Mouse (Mus musculus): ENCODE measurements around the gene Fv1. TPM values are rescaled to one million over a fixed set of nuclear protein-coding genes. Genes with fewer than 3 reads are reported as not detected.
"Not testable (repeated sequence)": the region's sequence is repeated elsewhere in the genome, so short reads cannot be mapped to it uniquely, and the experiment has no call there.

Fv1 gene
- 1.6 and 2.2 TPM in 2 replicates for polyA plus RNA-seq (2012; rRNA removed)
- polyA plus RNA-seq (2014; fragmentation: Nextera tagmentation; extraction: Ambion mirVana), result 1.5 and 1.6 TPM in 2 replicates

DNA sequence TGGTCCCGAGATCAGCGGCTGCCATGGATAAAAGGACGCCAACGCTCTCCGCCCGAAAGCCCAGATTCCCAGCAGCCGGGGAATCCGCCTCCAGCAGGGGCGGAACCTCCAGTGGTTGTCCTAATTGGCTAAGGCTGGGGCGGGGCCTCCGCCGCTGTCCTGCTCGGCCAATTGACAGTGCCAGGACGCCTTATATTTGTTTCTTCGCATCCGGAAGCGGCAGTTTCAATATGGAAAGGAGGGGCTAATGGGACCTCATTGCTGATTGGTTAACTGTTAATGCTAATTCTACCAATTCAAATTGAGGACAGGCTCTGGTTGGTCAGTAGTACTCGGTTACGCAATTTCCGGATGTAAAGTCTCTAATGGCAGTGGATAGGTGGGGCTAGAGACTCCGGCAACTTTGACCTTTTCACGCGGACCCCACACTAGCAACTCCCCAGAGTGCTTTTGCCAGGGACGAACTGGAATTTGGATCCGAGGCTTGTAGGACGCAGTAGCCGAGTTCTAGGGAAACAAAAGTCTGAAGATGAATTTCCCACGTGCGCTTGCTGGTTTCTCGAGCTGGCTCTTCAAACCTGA lies at the start of gene Fv1, which contains the start of gene Miip:
Fv1 (plus strand) TSS at position 530 of the 582 bp plus-strand sequence.
Miip (minus strand) TSS at position 367 of the 582 bp plus-strand sequence.
- H3K4me1 ChIP-seq (replicated peaks; ENCODE audit: control insufficient read depth in 2 of 2, insufficient read depth in 2 of 2, low read length in 1 of 2), result peaks cover 14 to 26% of the 10 kb centered on the region in 2 experiments
- H3K9me3 ChIP-seq (ENCODE audit: control insufficient read depth, low read length), result no peaks in the 10 kb centered on the region
- DNase-seq (ENCODE audit: low read depth in 3 of 3, low spot score in 3 of 3) (peak; percentile 95 to 99 (median 97)), ATAC-seq (ENCODE audit: insufficient read depth) (peak; percentile 97)
- no peaks in the 10 kb centered on the region for H3K27me3 ChIP-seq (ENCODE audit: control insufficient read depth, insufficient read depth, low read length)
- peak within 1 kb of the TSS; percentile 77 for H3K27ac ChIP-seq
- peaks cover 8% of the 10 kb centered on the region for H3K36me3 ChIP-seq (replicated peaks; ENCODE audit: control insufficient read depth, insufficient read depth, low read depth)
- H3K9ac ChIP-seq (replicated peaks), result peak within 1 kb of the TSS; percentile 93
- TF ChIP-seq EP300 (IDR thresholded peaks at IDR 0.05; ENCODE audit: low read depth) (no peak; the same call in 1 of the 2 replicates), CTCF (IDR thresholded peaks at IDR 0.05; ENCODE audit: low read depth) (peak; percentile 14; the same call in 1 of the 2 replicates)
- H3K4me2 ChIP-seq (ENCODE audit: low read depth), result peak within 1 kb of the TSS; percentile 96
- WGBS (ENCODE audit: insufficient replicate concordance), result 0% methylated on average over 27 of the region's 30 CpGs
- H3K4me3 ChIP-seq (ENCODE audit: insufficient read depth in 1 of 2, low read depth in 2 of 2, low read length in 2 of 2), result peak within 1 kb of the TSS; percentile 89 to 94

DNA sequence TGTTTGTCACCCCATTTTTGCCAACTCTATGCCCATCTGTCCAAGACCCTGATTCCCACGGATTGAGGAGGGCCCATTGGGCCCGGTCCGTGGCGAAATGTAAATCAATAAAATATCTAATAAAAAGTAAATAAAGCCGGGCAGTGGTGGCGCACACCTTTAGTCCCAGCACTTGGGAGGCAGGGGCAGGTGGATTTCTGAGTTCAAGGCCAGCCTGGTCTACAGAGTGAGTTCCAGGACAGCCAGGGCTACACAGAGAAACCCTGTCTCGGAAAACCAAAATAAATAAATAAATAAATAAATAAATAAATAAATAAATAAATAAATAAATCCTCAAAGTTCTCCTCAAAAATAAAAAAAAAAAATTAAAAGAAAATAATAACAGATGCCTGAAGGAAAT lies 49.1 kb upstream of the Fv1 start:
- not testable (repeated sequence) for H3K36me3 ChIP-seq (replicated peaks; ENCODE audit: control insufficient read depth, insufficient read depth, low read depth); H3K4me3 ChIP-seq (ENCODE audit: insufficient read depth in 1 of 2, low read depth in 2 of 2, low read length in 2 of 2); H3K27me3 ChIP-seq (ENCODE audit: control insufficient read depth, insufficient read depth, low read length); H3K9me3 ChIP-seq (ENCODE audit: control insufficient read depth, low read length); DNase-seq (ENCODE audit: low read depth in 3 of 3, low spot score in 3 of 3); ATAC-seq (ENCODE audit: insufficient read depth); H3K27ac ChIP-seq; H3K9ac ChIP-seq (replicated peaks); H3K4me2 ChIP-seq (ENCODE audit: low read depth); H3K4me1 ChIP-seq (replicated peaks; ENCODE audit: control insufficient read depth in 2 of 2, insufficient read depth in 2 of 2, low read length in 1 of 2)
- 63% methylated on average over 7 of the region's 7 CpGs for WGBS (ENCODE audit: insufficient replicate concordance)

DNA sequence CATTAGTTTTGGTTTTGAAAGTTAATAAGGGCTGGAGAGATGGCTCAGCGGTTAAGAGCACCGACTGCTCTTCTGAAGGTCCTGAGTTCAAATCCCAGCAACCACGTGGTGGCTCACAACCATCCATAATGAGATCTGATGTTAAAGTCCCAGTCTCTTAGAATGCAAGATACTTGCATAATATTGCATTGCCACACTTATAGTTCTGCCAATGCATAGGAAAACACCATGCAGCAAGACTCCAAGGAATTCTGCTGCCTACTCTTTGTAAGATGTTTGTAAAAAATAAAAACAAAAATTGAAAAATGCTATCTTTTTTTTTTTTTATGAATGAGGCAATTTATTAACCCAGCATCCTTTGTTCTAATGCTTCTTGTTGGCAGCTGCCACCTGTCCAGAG lies 47.4 kb upstream of the Fv1 start:
- H3K4me2 ChIP-seq (ENCODE audit: low read depth); H3K4me3 ChIP-seq (ENCODE audit: insufficient read depth in 1 of 2, low read depth in 2 of 2, low read length in 2 of 2); H3K27ac ChIP-seq; H3K27me3 ChIP-seq (ENCODE audit: control insufficient read depth, insufficient read depth, low read length); H3K9ac ChIP-seq (replicated peaks); DNase-seq (ENCODE audit: low read depth in 3 of 3, low spot score in 3 of 3); H3K4me1 ChIP-seq (replicated peaks; ENCODE audit: control insufficient read depth in 2 of 2, insufficient read depth in 2 of 2, low read length in 1 of 2); H3K36me3 ChIP-seq (replicated peaks; ENCODE audit: control insufficient read depth, insufficient read depth, low read depth); ATAC-seq (ENCODE audit: insufficient read depth); H3K9me3 ChIP-seq (ENCODE audit: control insufficient read depth, low read length): not testable (repeated sequence)
- 63% methylated on average over 3 of the region's 3 CpGs for WGBS (ENCODE audit: insufficient replicate concordance)

DNA sequence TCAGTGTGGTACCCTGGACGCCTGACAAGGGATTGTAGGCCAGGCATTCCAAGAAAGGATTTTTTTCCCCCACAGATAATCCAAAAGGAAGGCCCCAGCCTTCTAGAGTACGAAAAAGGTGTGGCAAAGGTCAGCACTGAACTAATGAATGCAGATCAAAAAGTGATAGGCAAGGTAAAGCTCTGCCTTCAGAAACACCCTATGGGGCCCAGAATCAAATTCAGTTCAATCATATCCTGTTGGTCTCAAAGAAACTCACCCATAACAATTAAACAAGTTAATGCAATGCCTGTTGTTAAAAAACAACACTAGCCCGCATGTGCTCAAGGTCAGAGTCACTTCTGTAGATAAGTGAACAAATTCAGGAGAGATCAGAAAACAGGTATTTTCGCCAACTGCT lies 44.4 kb upstream of the Fv1 start:
- Histone ChIP-seq H3K4me1 (replicated peaks; ENCODE audit: control insufficient read depth in 2 of 2, insufficient read depth in 2 of 2, low read length in 1 of 2) (no peaks in the 10 kb centered on the region), H3K27ac (no peak overlapping the region), H3K36me3 (replicated peaks; ENCODE audit: control insufficient read depth, insufficient read depth, low read depth) (peaks cover 10% of the 10 kb centered on the region), H3K9me3 (ENCODE audit: control insufficient read depth, low read length) (peaks cover 3% of the 10 kb centered on the region), H3K4me3 (ENCODE audit: insufficient read depth in 1 of 2, low read depth in 2 of 2, low read length in 2 of 2) (no peak overlapping the region), H3K27me3 (ENCODE audit: control insufficient read depth, insufficient read depth, low read length) (no peaks in the 10 kb centered on the region), H3K4me2 (ENCODE audit: low read depth) (no peak overlapping the region), H3K9ac (replicated peaks) (no peak overlapping the region)
- DNase-seq (ENCODE audit: low read depth in 3 of 3, low spot score in 3 of 3), result no peak
- WGBS (ENCODE audit: insufficient replicate concordance), result 66% methylated on average over 4 of the region's 4 CpGs
- TF ChIP-seq CTCF (IDR thresholded peaks at IDR 0.05; ENCODE audit: low read depth) (no peak), EP300 (IDR thresholded peaks at IDR 0.05; ENCODE audit: low read depth) (no peak)
- no peak for ATAC-seq (ENCODE audit: insufficient read depth)

DNA sequence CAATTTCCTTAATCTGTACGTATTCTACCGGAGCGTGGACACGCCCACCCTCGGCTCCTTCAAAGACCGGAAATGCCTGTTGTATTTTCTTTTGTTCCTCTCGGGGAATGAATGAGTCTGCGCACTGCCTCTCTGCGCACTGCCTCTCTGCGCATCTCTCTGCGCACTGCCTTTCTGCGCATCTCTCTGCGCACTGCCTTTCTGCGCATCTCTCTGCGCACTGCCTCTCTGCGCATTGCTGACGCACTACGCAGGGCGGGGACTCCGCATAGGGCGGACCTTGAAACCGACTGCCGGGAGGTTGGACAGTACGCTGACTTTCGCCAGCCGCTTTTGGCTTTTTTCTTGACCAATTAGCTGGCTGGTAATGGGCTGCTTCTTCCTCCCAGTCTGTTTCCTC lies 29.5 kb upstream of the Fv1 start:
- H3K4me2 ChIP-seq (ENCODE audit: low read depth); H3K27me3 ChIP-seq (ENCODE audit: control insufficient read depth, insufficient read depth, low read length); H3K9ac ChIP-seq (replicated peaks); H3K4me3 ChIP-seq (ENCODE audit: insufficient read depth in 1 of 2, low read depth in 2 of 2, low read length in 2 of 2); ATAC-seq (ENCODE audit: insufficient read depth); H3K36me3 ChIP-seq (replicated peaks; ENCODE audit: control insufficient read depth, insufficient read depth, low read depth); H3K27ac ChIP-seq; H3K9me3 ChIP-seq (ENCODE audit: control insufficient read depth, low read length); DNase-seq (ENCODE audit: low read depth in 3 of 3, low spot score in 3 of 3); H3K4me1 ChIP-seq (replicated peaks; ENCODE audit: control insufficient read depth in 2 of 2, insufficient read depth in 2 of 2, low read length in 1 of 2): not testable (repeated sequence)
- 94% methylated on average over 9 of the region's 26 CpGs for WGBS (ENCODE audit: insufficient replicate concordance)

Data from liver, embryonic 14.5 days (tissue).